Mouse (Mus musculus) adrenal gland, postnatal 10 days (tissue): ENCODE measurements around the gene Sox18. TPM values are rescaled to one million over a fixed set of nuclear protein-coding genes. Genes with fewer than 3 reads are reported as not detected.

Source experiments
- DNase-seq: peaks from one replicate; pipeline ENCODE4 v3.0.0; 2021; ENCODE audit warnings: mixed read lengths
- total RNA-seq, 2 experiments: library from RNA; stranded (reverse); gene quantifications; 2 replicates each; pipeline ENCODE4 v1.2.3; 2021

The Sox18 gene
- total RNA-seq, 2 experiments from 2014 or later: 59.1 to 62.5 TPM

DNA sequence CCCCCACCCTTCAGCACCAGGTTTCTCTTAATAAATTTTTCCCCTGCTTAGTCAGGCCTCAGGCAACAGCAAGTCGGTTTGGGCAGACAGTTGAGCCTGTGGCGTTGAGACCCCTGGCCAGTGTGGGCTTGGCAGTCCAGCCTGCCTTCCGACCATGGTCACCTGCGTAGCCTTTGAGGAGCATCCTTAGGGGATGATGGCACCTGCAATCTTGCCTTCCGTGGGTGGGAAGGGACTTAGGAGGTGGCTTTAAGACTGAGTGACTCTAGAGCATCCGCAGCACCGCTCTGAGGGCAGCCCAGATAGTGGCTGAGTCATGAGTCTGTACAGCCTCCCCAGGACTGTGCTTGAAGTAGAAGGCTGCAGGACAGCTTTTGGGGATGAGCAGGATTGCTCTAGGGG is 9.3 kb upstream of the Sox18 start:
- DNase-seq: no peak

DNA sequence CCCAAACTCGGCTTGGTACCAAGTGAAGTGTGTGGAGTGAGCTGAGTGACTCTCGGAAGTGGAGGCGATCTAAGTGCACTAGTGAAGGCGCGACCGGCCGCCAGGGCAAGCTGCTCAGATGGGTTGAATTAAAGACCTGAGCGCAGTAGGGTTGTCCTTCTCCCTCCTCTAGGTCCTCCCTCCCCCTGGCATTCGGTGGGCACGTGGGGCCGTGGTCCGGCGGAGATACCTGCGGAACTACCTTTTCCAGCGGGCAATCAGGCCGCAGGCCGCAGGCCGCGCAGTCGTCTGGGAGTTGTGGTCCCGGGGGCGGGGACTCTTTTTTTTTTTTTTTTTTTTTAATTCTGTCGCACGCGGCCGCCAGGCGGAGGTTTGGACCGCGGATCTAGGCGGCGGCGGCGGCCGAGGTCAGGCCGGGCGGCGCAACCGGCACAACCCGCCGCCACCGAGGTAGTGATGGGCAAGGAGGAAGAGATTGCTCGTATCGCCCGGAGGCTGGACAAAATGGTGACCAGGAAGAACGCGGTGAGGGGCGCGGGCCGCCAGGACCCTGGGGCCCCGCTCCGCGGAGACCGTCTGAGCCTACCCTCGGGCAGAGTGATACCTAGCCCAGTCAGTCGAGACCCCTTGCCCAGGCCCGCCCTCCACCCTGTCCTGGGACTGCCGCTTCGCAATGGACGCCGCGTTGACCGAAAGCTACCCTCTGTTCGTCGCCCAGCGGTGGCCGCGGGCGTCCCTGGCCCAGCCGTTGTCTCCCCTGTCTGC is 8.7 kb upstream of the Sox18 start, which contains the start of gene Tcea2:
Tcea2 (plus strand) TSS at position 360 of the 765 bp plus-strand sequence.
- peak; percentile 82 for DNase-seq

DNA sequence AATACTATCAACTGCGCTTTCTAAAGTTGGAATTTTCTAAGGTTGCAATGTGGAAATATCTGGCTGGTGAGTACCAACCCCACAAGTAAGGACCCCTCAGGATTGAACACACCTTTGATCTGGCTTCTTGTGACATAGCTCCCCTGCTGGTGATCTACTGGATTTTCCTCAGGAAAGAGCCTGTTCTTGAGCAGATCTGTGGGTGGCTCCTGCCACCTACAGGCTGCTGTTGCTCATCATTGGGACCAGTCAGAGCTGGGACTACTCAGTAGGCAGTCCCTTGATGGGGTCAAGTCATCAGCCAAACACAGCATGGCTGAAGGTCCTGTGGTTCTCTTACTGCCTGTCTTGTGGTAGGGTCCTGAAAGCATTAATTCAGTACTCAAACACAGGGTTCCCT is 7.3 kb upstream of the Sox18 start:
- peak; percentile 79 for DNase-seq

DNA sequence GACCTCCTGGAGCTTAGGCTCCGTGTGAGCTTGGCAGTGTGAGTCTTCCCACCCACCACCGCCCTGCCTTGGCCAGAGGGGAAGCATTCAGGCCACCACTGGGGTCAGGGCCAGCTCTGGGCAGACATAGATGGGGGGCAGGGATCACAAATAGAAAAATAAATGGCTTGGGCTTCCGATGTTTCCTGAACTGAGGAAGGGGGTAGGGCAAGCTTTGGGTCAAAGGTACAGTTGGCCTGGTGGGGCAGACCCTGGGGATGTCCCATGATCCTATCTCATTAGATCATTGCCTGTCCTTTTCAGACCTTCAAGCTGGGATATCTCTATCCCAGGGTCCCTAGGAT is 6.3 kb upstream of the Sox18 start:
- peak; percentile 45 for DNase-seq

GRCm38 (mm10) chr2:181677096-181677754 is 5.8 kb upstream of the Sox18 start:
- DNase-seq: peak; percentile 47

DNA sequence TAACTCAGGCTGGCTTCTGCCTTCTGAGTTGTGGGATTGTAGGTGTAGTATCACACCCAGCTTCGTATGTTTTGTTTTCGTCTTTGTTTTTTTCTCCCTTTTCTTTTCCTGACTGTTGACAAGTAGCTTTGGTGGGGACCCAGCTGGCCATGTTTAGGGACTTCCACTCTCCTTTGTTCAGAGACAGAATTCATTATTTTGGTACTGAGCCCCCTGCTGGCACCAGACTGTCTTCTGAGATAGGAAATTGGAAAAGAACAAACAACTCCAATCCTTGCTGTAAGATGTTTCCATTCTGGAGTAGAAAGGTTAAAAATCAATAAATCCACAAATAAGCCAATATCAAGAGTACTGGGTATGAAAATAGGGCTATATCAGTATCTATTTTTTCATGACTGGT is 5.0 kb upstream of the Sox18 start:
- no peak for DNase-seq

- DNase-seq: peak; percentile 77
Observed at GRCm38 (mm10) chr2:181675454-181675853, 4.0 kb upstream of the Sox18 start.

DNA sequence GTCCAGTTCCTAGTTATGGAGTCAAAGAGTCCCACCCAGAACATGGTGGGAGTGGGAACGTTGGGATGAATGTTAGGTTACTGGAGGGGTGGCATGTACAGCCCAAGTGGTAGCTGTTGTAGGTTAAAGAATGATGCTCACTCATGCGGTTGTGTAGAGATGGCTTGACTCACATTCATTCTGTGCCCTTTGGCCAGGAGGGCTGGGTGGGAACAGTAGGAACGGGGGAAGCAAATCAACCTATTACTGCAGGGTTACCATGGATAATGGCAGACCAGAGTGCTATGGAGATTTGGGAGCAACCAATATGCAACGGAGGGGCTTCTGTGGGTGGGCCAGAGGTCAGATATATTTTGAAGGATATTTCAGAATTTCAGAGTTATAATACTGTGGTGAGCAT is 3.5 kb upstream of the Sox18 start:
- DNase-seq: no peak

DNA sequence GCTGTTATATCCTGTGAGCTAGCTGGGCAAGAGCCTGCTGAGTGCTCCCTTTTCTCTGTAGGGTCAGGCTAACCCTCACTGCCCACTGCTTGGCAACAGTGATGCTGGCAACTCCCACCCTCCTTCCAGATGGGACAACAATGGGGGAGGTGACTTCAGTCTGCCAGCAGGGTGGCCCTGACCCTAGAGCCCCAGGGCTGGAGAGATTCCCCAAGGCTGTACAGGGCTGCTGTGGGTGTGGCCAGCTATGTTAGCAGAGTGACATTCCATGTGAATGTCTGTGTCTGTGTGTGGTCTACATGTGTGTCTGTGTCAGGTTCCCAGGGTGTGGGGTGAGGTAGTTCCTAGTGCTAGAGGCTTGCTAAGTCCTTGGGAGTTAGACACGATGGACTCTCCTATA is 2.1 kb upstream of the Sox18 start:
- peak; percentile 39 for DNase-seq

GRCm38 (mm10) chr2:181671984-181672383 is 544 bp upstream of the Sox18 start:
- no peak for DNase-seq

GRCm38 (mm10) chr2:181670913-181671311 is 528 bp downstream of the Sox18 start:
- DNase-seq: no peak

- DNase-seq: peak; percentile 36
Observed at GRCm38 (mm10) chr2:181670285-181670912, 1.0 kb downstream of the Sox18 start.

GRCm38 (mm10) chr2:181663298-181663630 is 8.2 kb downstream of the Sox18 start:
- peak; percentile 66 for DNase-seq

DNA sequence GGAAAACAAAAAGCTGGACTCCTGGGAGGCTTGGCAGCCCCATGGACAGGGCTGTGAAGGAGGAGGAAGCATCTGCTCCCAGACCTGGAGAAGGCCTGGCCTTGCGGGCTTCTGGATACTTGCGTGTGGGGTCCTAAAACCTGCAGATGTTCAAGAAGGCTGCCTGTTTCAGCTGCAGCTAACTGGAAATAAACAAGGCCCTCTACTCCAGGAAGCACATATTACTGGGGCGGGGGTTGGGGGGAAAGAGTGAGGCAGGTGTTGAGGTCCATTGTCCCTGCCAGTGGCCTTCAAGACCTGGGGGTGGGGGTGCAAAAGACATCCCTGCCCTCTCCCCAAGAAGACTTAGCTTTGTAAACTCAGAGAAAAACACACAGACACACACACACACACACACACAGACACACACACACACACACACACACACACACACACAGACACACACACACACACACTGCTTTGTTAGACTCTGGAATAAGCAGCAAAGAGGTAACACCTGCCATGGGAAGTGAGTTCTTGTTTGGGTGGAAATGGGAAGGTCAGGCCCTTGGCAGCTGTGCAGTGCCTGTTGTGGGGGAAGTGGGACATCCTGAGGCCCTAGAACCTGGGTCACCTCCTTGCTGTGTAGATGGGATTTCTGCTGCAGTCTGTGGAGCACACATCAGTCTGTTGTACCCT is 8.7 kb downstream of the Sox18 start:
- peak; percentile 38 for DNase-seq

- peak; percentile 89 for DNase-seq
Observed at GRCm38 (mm10) chr2:181659609-181660055, 11.8 kb downstream of the Sox18 start.

GRCm38 (mm10) chr2:181658930-181659555 is 12.4 kb downstream of the Sox18 start:
- peak; percentile 78 for DNase-seq

- DNase-seq: no peak
Observed at GRCm38 (mm10) chr2:181658528-181658927, 12.9 kb downstream of the Sox18 start.

- DNase-seq: no peak
Observed at GRCm38 (mm10) chr2:181657441-181657840, 14.0 kb downstream of the Sox18 start.

- no peak for DNase-seq
Observed at GRCm38 (mm10) chr2:181656734-181657133, 14.7 kb downstream of the Sox18 start, which contains the start of gene Gm29797. Gm29797 (plus strand) TSS chr2:181657034.

- DNase-seq: no peak
Observed at GRCm38 (mm10) chr2:181653523-181653922, 17.9 kb downstream of the Sox18 start.

- no peak for DNase-seq
Observed at GRCm38 (mm10) chr2:181653065-181653464, 18.4 kb downstream of the Sox18 start.

GRCm38 (mm10) chr2:181648926-181649325 is 22.5 kb downstream of the Sox18 start:
- no peak for DNase-seq
